Mouse (Mus musculus) heart, embryonic 10.5 days (tissue): ENCODE results near the gene Dab2ip. TPM values are rescaled to one million over a fixed set of nuclear protein-coding genes. Genes with fewer than 3 reads are reported as not detected.

Experiments used
- DNase-seq: peaks from one replicate; pipeline ENCODE4 v3.0.0-alpha.2; 2017; ENCODE audit warnings: low spot score
- H3K27ac ChIP-seq: fragments of 300-500 bp; sonication (generic); 2 replicates; pipeline ENCODE4 v1.5.1; 2016; ENCODE audit warnings: mild to moderate bottlenecking
- H3K27me3 ChIP-seq: fragments of 300-500 bp; sonication (generic); 2 replicates; pipeline ENCODE4 v1.6.1; 2016; ENCODE audit warnings: mild to moderate bottlenecking; ENCODE audit not compliant: poor library complexity, insufficient read depth, severe bottlenecking
- H3K36me3 ChIP-seq: fragments of 300-500 bp; sonication (generic); 2 replicates; pipeline ENCODE4 v1.6.1; 2016; ENCODE audit warnings: mild to moderate bottlenecking, moderate library complexity
- H3K4me1 ChIP-seq: fragments of 300-500 bp; sonication (generic); 2 replicates; pipeline ENCODE4 v1.6.1; 2016; ENCODE audit warnings: mild to moderate bottlenecking
- H3K4me3 ChIP-seq: fragments of 300-500 bp; sonication (generic); 2 replicates; pipeline ENCODE4 v1.5.1; 2016; ENCODE audit warnings: mild to moderate bottlenecking, moderate library complexity
- H3K9me3 ChIP-seq: fragments of 300-500 bp; sonication (generic); 2 replicates; pipeline ENCODE4 v1.6.1; 2016; ENCODE audit warnings: mild to moderate bottlenecking, moderate library complexity
- WGBS: fragments of 180-500 bp; shearing (Covaris S2); methylation state at CpG from one replicate; pipeline ENCODE4 v1.1.7; 2016; 5-methylcytosine and 5-hydroxymethylcytosine counted together
- polyA plus RNA-seq: library from polyadenylated mRNA; unstranded; fragments of >200 nt; fragmentation: Nextera tagmentation; extraction: Ambion mirVana; gene quantifications from 2 replicates; pipeline ENCODE4 v1.2.1, GENCODE M21; 2016

Gene Dab2ip
- polyA plus RNA-seq, 1 experiment from 2014 or later: 49.0 TPM

DNA sequence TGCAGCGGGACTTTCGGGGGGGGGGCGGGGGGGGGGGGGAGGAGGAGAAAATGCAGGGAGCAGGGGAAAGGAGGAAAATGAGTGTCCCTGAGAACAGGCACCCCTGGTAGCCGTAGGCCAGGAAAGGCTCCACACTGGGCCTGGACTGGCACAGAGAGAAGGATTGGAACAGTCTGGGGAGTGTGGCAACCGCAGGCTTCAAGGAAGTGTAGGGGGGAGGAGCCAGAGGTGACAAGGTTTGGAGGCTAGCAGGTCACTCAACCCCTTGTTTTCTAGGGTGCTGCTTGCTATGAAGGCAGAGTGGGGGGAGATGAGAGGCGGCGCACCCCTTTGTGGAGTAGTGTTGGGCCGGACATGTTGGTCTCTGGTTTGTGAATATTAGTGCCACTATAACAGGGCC is 71.1 kb downstream of the Dab2ip start:
- DNase-seq: no peak
- H3K4me3 ChIP-seq: no peak overlapping the region
- H3K4me1 ChIP-seq: peaks cover 95% of the 10 kb centered on the region
- no peaks in the 10 kb centered on the region for H3K9me3 ChIP-seq
- peaks cover 36% of the 10 kb centered on the region for H3K36me3 ChIP-seq
- WGBS: 80% methylated on average over 5 of the region's 8 CpGs
- peak overlapping the region; percentile 80 for H3K27ac ChIP-seq
- H3K27me3 ChIP-seq: no peaks in the 10 kb centered on the region

DNA sequence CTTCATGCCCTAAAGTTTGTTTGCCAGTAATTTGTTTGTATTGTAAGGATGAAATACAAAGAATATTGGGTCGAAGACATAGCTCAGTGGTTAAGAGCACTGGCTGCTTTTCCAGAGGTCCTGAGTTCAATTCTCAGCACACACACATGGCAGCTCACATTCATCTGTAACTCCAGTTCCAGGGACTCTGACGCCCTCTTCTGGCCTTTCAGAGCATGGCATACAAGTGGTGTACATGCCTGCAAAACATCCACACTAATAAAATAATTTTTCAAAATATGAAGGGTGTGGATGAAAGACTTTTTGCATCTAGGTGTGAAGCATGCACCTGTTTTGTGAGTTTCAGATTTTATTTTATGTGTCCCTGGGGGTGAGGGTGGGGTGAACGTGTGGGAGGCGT is 75.3 kb downstream of the Dab2ip start:
- H3K4me3 ChIP-seq: no peak overlapping the region
- no peaks in the 10 kb centered on the region for H3K9me3 ChIP-seq
- no peak overlapping the region for H3K27ac ChIP-seq
- WGBS: 72% methylated on average over 4 of the region's 4 CpGs
- H3K4me1 ChIP-seq: peaks cover 76% of the 10 kb centered on the region
- peaks cover 47% of the 10 kb centered on the region for H3K36me3 ChIP-seq
- no peak for DNase-seq
- H3K27me3 ChIP-seq: no peaks in the 10 kb centered on the region

DNA sequence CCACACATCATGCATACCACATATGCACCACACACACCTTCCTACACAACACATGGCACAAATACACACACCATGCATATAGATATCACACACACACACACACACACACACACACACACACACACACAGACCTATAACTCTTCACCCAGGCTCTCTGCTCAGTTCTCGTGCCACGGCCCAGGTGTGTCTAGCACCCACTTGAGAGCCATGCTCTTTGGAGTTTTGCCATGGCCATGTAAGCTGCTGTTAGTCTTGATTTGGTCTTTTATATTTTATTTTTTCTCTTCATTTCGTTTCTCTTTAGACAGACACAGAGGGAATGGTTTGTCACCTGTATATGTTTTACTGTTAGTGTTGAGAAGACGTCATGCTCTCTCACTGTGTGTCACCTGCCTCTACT is 76.9 kb downstream of the Dab2ip start:
- Histone ChIP-seq H3K4me3 (no peak overlapping the region), H3K27me3 (no peaks in the 10 kb centered on the region), H3K9me3 (no peaks in the 10 kb centered on the region), H3K27ac (no peak overlapping the region; the same call in 1 of the 2 replicates), H3K4me1 (peaks cover 76% of the 10 kb centered on the region), H3K36me3 (peaks cover 37% of the 10 kb centered on the region)
- no peak for DNase-seq
- WGBS: 86% methylated on average over 4 of the region's 4 CpGs

DNA sequence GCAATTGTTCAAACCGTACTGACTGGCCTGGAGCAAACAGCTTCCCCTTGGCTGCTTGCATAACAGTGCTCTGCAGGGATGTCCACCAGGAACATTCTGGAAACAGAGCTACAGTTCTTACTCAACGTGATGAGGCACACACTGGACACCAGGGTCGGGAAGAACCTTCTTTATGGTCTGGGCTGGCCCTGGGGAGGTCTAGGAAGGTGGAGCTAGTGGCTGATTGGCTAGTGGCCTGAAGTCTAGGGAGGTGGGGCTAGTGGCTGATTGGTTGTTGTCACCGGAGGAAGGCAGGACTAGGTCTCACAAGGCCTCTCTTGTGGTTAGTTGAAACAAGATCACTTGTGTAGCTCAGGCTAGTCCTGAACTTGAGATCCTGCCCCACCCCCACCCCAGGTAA is 77.5 kb downstream of the Dab2ip start:
- no peak for DNase-seq
- H3K4me3 ChIP-seq: no peak overlapping the region
- peaks cover 76% of the 10 kb centered on the region for H3K4me1 ChIP-seq
- no peaks in the 10 kb centered on the region for H3K9me3 ChIP-seq
- no peak overlapping the region; the same call in 1 of the 2 replicates for H3K27ac ChIP-seq
- peaks cover 32% of the 10 kb centered on the region for H3K36me3 ChIP-seq
- WGBS: 64% methylated on average over 4 of the region's 4 CpGs
- no peaks in the 10 kb centered on the region for H3K27me3 ChIP-seq

DNA sequence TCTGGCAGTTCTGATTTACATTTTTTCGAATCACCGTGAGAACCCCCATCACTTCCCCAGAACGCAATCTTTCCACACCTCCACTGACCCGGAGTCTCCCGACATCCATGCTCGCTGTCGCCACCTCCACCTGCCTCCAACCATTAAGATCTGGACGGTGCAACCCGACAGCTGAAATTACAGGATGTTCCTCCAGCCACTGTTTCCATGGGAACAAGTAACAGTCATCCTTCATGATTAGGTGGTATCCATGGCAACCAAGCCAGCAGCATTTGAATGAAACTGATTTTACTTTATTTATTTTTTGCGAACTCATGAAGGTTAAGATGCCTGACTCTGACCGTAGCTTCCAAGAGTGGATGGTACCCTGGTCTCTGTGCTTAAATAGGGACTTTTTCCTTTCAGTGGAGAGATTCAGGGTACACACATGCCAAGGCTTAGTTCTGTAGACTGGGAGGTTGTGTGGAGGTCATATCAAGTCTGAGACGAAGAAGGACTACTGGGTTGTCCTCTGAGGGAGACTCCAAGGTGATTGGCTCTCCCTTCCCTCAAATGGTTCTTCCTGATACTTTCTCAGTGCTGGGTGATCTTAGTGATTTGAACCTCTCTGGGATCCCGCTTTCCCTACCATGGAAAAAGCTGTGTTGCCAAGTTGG is 79.9 kb downstream of the Dab2ip start:
- H3K4me1 ChIP-seq: peaks cover 73% of the 10 kb centered on the region
- H3K9me3 ChIP-seq: no peaks in the 10 kb centered on the region
- no peak overlapping the region for H3K4me3 ChIP-seq
- WGBS: 65% methylated on average over 13 of the region's 13 CpGs
- no peak overlapping the region for H3K27ac ChIP-seq
- peaks cover 32% of the 10 kb centered on the region for H3K36me3 ChIP-seq
- no peaks in the 10 kb centered on the region for H3K27me3 ChIP-seq
- DNase-seq: no peak

DNA sequence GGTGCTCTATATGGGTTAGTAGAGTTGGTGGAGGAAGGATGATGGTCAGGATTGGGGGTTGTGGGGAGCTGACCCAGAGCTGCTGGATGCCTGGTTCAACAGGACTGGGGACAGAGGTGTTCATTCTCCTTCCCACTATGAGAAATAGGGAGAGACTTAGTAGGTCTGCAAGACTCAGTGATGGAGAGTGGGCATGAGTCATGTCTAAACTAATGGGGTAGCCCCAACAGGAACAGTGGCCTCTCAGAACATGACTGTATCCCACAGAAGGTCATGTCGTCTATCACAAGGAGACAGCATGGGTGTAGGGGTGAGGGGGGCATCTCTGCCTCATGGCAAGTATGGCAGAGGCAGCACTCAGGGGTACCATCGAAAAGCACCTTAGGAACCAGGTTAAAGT is 81.7 kb downstream of the Dab2ip start:
- Histone ChIP-seq H3K27ac (peak overlapping the region; percentile 23; the same call in 1 of the 2 replicates), H3K4me1 (peaks cover 62% of the 10 kb centered on the region), H3K9me3 (no peaks in the 10 kb centered on the region), H3K27me3 (no peaks in the 10 kb centered on the region), H3K36me3 (peaks cover 45% of the 10 kb centered on the region), H3K4me3 (no peak overlapping the region)
- no peak for DNase-seq
- 84% methylated on average over 2 of the region's 2 CpGs for WGBS

DNA sequence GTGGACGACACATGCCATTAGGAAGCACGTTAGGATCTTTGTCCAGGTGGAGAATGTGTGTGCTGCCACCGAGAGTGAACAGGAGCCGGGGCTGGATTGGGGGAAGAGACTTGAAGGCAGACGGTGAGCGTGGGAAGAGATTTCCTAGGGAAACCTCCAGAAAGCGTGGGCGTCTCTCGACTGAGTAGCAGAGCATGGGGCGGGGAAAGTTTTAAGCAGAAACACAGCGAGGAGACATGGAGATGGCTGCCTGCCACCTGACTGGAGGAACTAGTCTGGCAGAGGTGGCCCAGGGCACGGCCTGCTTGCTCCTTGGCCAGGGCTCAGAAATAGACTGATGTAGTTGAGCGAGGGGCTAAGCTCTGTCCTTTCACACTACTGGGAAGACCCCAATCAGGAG is 82.5 kb downstream of the Dab2ip start:
- Histone ChIP-seq H3K27ac (peak overlapping the region; percentile 23; the same call in 1 of the 2 replicates), H3K4me3 (no peak overlapping the region), H3K9me3 (no peaks in the 10 kb centered on the region), H3K27me3 (no peaks in the 10 kb centered on the region), H3K4me1 (peaks cover 56% of the 10 kb centered on the region), H3K36me3 (peaks cover 47% of the 10 kb centered on the region)
- WGBS: 76% methylated on average over 13 of the region's 13 CpGs
- no peak for DNase-seq

DNA sequence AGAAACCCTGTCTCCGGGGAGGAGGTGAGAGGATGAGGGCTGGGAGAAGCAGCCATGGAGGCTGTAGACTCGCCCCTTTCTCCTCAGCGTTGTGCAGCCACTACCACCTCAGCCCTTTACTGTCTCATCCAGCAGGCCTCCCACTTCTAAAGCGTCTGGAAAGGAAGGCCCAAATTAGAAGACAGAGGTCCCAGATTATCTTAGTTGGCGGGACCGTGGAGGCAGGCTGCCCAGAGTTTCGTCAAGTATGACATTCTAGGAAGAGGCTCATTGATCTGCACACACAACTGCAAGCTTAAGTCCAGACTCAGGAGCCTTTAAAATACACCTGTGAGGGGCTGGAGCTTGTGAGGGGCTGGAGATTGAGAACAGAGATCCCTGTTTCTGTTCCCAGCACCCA is 84.2 kb downstream of the Dab2ip start:
- 0 out of 2 replicates have a peak overlapping the region, but pooled peaks have one; percentile 11 for H3K27ac ChIP-seq
- no peaks in the 10 kb centered on the region for H3K27me3 ChIP-seq
- no peak overlapping the region for H3K4me3 ChIP-seq
- 45% methylated on average over 7 of the region's 7 CpGs for WGBS
- H3K9me3 ChIP-seq: no peaks in the 10 kb centered on the region
- peaks cover 49% of the 10 kb centered on the region for H3K36me3 ChIP-seq
- no peak for DNase-seq
- H3K4me1 ChIP-seq: peaks cover 71% of the 10 kb centered on the region

DNA sequence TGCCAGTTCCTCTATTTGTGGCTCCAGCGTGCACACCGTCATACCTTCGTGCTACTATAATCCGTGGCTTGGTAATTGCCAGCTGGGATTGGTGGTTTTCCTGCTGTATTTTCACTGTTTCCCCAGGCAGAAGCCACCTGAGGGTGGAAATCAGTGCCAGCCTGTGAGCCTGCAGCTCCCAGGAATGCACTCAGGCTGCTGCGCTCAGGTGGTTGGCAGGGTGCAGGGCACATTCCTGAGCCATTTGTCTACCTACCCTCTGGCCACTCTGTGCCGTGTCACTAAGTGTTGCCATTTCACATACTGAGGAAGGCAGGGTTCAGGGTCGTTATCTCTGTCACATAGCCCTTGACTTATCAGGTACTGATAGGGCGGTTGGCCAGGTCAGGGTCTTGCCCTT is 88.5 kb downstream of the Dab2ip start:
- H3K9me3 ChIP-seq: no peaks in the 10 kb centered on the region
- no peaks in the 10 kb centered on the region for H3K27me3 ChIP-seq

DNA sequence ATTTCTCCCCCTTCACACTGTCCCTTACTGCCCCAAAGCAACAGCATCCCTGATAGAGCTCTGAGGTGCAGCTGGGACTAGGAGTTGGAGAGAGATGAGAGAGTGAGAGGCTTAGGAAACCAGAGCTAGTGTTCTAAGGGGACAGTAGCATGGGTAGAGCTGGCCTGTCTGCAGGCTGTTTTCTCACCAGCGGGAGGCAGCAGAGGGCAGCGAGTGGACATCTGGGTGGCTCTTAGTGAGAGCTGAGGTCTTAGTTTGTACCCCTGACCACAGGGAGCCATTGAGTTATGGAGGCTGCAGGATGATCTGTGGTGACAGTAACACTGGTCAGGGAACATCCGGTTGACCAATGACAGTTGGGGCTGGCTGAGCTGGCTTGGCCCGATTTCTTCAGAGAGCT is 91.6 kb downstream of the Dab2ip start:
- H3K4me1 ChIP-seq: peaks cover 78% of the 10 kb centered on the region
- no peak overlapping the region for H3K4me3 ChIP-seq
- H3K27ac ChIP-seq: peak overlapping the region; percentile 12; the same call in 1 of the 2 replicates
- H3K36me3 ChIP-seq: peaks cover 34% of the 10 kb centered on the region
- DNase-seq: peak; percentile 87
- no peaks in the 10 kb centered on the region for H3K27me3 ChIP-seq
- 41% methylated on average over 4 of the region's 4 CpGs for WGBS
- H3K9me3 ChIP-seq: no peaks in the 10 kb centered on the region

More for the DNA sequence above, 88.5 kb downstream of the Dab2ip start:
- DNase-seq: no peak
- 57% methylated on average over 8 of the region's 8 CpGs for WGBS
- Histone ChIP-seq H3K36me3 (peaks cover 47% of the 10 kb centered on the region), H3K27ac (no peak overlapping the region), H3K4me3 (no peak overlapping the region), H3K4me1 (peaks cover 75% of the 10 kb centered on the region)

DNA sequence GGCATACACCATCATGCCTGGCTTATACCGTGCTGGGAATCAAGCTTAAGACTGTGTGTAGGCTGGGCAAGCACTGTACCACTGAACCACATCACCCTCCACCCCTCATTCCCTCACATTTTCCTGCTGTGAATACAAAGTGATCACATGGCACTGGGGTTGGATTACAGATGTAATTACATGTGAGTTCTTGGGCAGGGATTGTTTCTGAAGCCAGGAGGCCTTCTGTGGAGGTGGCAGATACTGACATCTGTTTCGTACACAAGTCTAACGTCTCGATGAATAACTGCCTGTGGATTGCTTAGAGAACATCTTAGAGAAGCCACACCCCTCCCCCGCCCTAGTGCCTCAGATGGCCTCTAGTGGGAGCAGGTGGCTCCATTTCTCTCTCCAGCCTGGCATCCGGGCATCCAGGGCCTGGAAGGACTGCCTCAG is 93.2 kb downstream of the Dab2ip start:
- Histone ChIP-seq H3K9me3 (no peaks in the 10 kb centered on the region), H3K36me3 (peaks cover 21% of the 10 kb centered on the region), H3K4me1 (peaks cover 85% of the 10 kb centered on the region), H3K4me3 (no peak overlapping the region), H3K27ac (no peak overlapping the region), H3K27me3 (no peaks in the 10 kb centered on the region)
- no peak for DNase-seq
- 73% methylated on average over 6 of the region's 6 CpGs for WGBS

DNA sequence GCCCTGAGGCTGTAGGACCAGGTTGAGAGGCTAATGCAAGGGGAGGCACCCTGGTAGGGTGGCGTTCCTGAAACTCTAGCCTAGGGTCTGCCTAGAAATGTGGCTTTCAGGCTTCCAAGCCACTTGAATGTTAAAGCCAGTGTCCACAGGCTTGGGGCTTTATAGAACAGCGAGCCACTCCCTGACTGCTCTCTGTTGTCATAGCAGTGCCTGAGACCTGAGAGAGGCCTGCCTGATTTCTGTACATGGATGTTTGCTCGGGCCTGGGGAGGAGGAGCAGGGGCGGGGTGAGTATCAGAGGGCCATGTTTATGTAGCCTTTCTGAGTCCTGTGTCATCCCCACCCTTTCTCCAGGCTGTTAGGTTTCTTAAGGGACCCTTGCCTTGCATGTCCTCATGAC is 94.9 kb downstream of the Dab2ip start:
- Histone ChIP-seq H3K27ac (no peak overlapping the region), H3K4me3 (no peak overlapping the region), H3K9me3 (no peaks in the 10 kb centered on the region), H3K27me3 (no peaks in the 10 kb centered on the region), H3K4me1 (peaks cover 83% of the 10 kb centered on the region), H3K36me3 (peaks cover 13% of the 10 kb centered on the region; the same call in 1 of the 2 replicates)
- no peak for DNase-seq
- WGBS: 76% methylated on average over 4 of the region's 4 CpGs

DNA sequence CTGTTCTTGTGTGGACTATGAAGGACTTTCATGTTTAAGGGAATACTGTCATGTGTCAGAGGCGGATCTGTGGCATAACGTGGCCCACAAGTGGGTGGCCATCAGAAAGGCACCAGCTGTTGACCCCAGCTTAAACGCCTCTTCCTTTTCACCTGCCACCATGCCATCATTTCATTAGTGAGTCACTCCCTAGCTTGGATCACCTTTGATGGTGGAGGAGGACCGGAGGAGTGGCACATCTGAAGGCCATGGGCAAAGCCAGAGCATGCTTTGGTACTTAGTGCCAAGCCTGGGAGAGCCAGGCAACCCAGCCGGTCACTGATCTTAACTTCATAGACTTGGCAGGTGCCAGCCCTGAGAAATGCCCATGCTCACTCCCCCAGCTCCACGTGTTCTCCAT is 96.7 kb downstream of the Dab2ip start:
- DNase-seq: no peak
- Histone ChIP-seq H3K27ac (no peak overlapping the region), H3K4me3 (no peak overlapping the region), H3K9me3 (no peaks in the 10 kb centered on the region), H3K36me3 (peaks cover 13% of the 10 kb centered on the region; the same call in 1 of the 2 replicates), H3K27me3 (no peaks in the 10 kb centered on the region), H3K4me1 (peaks cover 75% of the 10 kb centered on the region)
- 85% methylated on average over 6 of the region's 6 CpGs for WGBS

DNA sequence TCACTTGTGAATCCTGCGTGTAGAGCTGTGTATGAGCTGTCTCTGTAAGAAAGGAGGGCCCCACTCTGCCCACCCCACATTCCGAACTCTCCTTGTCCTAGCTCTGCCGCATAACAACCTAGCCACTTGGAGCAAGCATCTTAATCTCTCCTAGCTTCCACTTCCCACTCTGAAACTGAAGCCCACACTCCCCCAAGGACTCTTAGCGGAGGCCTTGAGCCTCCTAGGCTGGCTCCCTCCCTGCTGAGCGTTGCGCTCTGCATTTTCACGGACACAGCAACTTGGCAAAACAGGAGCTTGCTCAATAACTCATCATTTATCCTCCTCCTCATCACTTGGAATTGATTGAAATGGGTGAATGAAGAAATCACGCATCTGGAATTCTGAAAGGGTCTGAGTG is 97.9 kb downstream of the Dab2ip start:
- Histone ChIP-seq H3K9me3 (no peaks in the 10 kb centered on the region), H3K4me1 (peaks cover 76% of the 10 kb centered on the region), H3K27me3 (no peaks in the 10 kb centered on the region), H3K4me3 (no peak overlapping the region), H3K36me3 (peaks cover 12% of the 10 kb centered on the region; the same call in 1 of the 2 replicates), H3K27ac (peak overlapping the region; percentile 42)
- no peak for DNase-seq
- 60% methylated on average over 8 of the region's 8 CpGs for WGBS
